Mouse (Mus musculus): ENCODE measurements around the gene Ankrd2. TPM values are rescaled to one million over a fixed set of nuclear protein-coding genes. Genes with fewer than 3 reads are reported as not detected.

Ankrd2 gene
- 0.34 and 0.38 TPM in 2 replicates for polyA plus RNA-seq (2012; rRNA removed)

- DNase-seq (ENCODE audit: low read depth): peak; percentile 93
- TF ChIP-seq POLR2A (IDR thresholded peaks at IDR 0.05; ENCODE audit: borderline replicate concordance, extremely low read depth, insufficient read depth, insufficient read length, poor library complexity, severe bottlenecking): no peak
- peak; percentile 81 for TF ChIP-seq CTCF (IDR thresholded peaks at IDR 0.05; ENCODE audit: borderline replicate concordance, extremely low read depth, insufficient read depth, insufficient read length)
Measured at GRCm38 (mm10) chr19:42035456-42036248, at the start of gene Ankrd2. Ankrd2 (plus strand) TSS chr19:42036000.

DNA sequence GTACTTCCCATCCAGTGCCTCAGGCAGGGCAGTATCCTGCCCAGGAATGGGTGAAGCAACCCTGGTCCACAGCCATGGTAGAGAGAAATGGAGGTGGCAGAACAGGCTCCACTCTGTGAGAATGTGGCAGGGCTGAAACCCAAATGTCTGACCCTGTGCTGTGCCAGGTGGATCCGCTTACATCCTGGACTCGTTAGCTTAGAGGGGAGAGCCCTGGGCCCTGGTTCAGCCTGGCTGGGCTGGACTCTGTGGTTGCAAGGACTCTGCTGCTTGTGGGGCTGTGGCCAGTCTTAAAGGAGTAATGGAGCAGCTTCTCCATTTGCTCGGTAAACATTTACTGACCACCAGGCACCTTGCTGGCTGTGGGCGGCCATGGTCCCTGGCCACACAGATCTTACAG lies 48.6 kb upstream of the Ankrd2 start:
- TF ChIP-seq POLR2A (IDR thresholded peaks at IDR 0.05; ENCODE audit: borderline replicate concordance, extremely low read depth, insufficient read depth, insufficient read length, poor library complexity, severe bottlenecking) (no peak), CTCF (IDR thresholded peaks at IDR 0.05; ENCODE audit: borderline replicate concordance, extremely low read depth, insufficient read depth, insufficient read length) (no peak)
- DNase-seq (ENCODE audit: low read depth): no peak

GRCm38 (mm10) chr19:41989810-41990209 lies 46.0 kb upstream of the Ankrd2 start:
- TF ChIP-seq CTCF (IDR thresholded peaks at IDR 0.05; ENCODE audit: borderline replicate concordance, extremely low read depth, insufficient read depth, insufficient read length): no peak
- TF ChIP-seq POLR2A (IDR thresholded peaks at IDR 0.05; ENCODE audit: borderline replicate concordance, extremely low read depth, insufficient read depth, insufficient read length, poor library complexity, severe bottlenecking): no peak
- DNase-seq (ENCODE audit: low read depth): no peak

DNA sequence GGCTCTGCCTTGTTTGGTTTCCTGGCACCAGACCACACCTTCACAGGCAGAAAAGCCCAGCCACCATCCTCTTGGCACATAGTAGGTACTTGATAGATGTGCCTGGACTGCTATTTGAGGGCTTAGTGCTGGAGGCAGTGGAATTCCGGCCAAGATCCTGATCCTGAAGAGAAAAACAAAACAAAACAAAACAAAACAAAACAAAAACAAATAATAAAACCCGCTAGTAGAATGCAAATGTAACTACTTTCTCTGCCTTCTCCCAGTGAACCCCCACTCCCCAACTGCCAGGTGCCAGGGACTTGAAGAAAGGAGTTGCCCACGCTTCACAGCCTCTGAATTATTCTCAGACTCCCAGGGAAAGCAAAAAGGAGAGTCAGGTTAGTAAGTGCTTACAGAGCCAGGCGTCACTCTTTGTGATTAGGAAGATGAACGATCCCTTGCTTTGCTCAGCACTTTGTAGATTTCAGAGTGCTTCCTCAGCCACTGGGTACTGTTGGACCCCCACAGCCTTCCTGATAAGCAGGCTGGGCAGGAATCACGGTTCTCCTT lies 43.8 kb upstream of the Ankrd2 start:
- DNase-seq (ENCODE audit: low read depth): peak; percentile 54

GRCm38 (mm10) chr19:41992971-41993370 lies 42.8 kb upstream of the Ankrd2 start:
- TF ChIP-seq POLR2A (IDR thresholded peaks at IDR 0.05; ENCODE audit: borderline replicate concordance, extremely low read depth, insufficient read depth, insufficient read length, poor library complexity, severe bottlenecking) (no peak), CTCF (IDR thresholded peaks at IDR 0.05; ENCODE audit: borderline replicate concordance, extremely low read depth, insufficient read depth, insufficient read length) (no peak)
- DNase-seq (ENCODE audit: low read depth): no peak

More for the DNA sequence above, 43.8 kb upstream of the Ankrd2 start:
- TF ChIP-seq POLR2A (IDR thresholded peaks at IDR 0.05; ENCODE audit: borderline replicate concordance, extremely low read depth, insufficient read depth, insufficient read length, poor library complexity, severe bottlenecking): no peak
- no peak for TF ChIP-seq CTCF (IDR thresholded peaks at IDR 0.05; ENCODE audit: borderline replicate concordance, extremely low read depth, insufficient read depth, insufficient read length)

DNA sequence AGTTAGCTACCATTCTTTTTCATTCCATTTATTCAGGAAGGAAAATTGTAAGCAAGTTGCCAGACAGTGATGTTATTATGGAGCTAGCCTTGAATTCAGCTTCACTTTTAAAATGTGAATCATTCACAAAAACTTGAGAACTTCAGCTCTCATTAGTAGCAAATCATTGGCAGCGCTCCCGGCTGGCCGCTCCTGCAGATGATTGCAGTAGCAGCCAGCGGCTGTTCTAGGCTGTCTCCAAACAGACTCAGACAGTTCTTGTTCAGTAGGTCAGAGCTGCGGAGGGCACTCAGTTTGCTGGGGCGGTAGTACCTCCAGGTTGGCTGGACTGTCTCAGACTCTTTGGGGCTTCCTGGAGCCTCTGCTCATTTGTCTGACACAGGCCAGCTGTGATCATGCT lies 42.3 kb upstream of the Ankrd2 start:
- DNase-seq (ENCODE audit: low read depth): peak; percentile 71
- TF ChIP-seq POLR2A (IDR thresholded peaks at IDR 0.05; ENCODE audit: borderline replicate concordance, extremely low read depth, insufficient read depth, insufficient read length, poor library complexity, severe bottlenecking) (no peak), CTCF (IDR thresholded peaks at IDR 0.05; ENCODE audit: borderline replicate concordance, extremely low read depth, insufficient read depth, insufficient read length) (no peak)

DNA sequence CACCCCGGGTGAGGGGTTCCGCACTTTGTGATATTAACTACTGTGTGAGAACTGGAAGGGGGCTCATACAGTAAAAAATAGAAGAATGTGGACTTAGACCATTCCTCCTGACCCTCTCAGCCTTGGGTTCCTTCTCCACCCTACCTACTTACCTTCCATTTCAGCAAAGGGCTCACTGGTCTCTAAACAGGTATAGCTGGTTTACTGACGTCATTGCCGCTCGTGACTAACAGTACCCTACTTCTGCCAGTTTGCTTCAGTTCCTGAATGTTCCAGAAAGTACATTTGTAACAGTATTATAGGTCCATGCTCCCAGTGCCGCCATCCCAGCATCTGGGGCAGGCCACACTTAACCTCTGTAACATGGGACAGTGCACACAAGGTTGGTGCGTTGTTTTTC lies 41.8 kb upstream of the Ankrd2 start:
- no peak for DNase-seq (ENCODE audit: low read depth)
- TF ChIP-seq POLR2A (IDR thresholded peaks at IDR 0.05; ENCODE audit: borderline replicate concordance, extremely low read depth, insufficient read depth, insufficient read length, poor library complexity, severe bottlenecking) (no peak), CTCF (IDR thresholded peaks at IDR 0.05; ENCODE audit: borderline replicate concordance, extremely low read depth, insufficient read depth, insufficient read length) (no peak)

DNA sequence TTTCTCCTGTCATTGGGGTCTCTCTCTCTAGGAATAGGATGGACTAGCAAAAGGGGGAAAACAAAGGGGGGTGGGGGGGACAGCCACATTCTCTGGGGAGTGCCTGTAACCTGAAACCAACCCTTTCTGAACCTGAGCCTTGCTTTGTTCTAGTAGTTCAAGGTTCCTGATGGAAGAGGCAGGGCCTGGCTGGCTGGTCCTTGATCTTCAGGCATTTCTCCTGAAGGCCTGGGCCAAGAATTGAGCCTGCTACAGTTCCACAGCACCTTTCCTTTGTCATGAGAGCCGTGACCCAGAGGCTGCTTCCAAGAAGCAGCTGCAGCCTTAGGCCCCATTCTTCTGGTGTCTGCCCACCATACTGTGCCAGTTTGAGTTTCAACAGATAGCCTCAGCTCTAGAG lies 40.3 kb upstream of the Ankrd2 start:
- no peak for DNase-seq (ENCODE audit: low read depth)
- TF ChIP-seq POLR2A (IDR thresholded peaks at IDR 0.05; ENCODE audit: borderline replicate concordance, extremely low read depth, insufficient read depth, insufficient read length, poor library complexity, severe bottlenecking) (no peak), CTCF (IDR thresholded peaks at IDR 0.05; ENCODE audit: borderline replicate concordance, extremely low read depth, insufficient read depth, insufficient read length) (no peak)

- no peak for TF ChIP-seq CTCF (IDR thresholded peaks at IDR 0.05; ENCODE audit: borderline replicate concordance, extremely low read depth, insufficient read depth, insufficient read length)
- TF ChIP-seq POLR2A (IDR thresholded peaks at IDR 0.05; ENCODE audit: borderline replicate concordance, extremely low read depth, insufficient read depth, insufficient read length, poor library complexity, severe bottlenecking): no peak
- DNase-seq (ENCODE audit: low read depth): no peak
Measured at GRCm38 (mm10) chr19:41997090-41997489, 38.7 kb upstream of the Ankrd2 start.

DNA sequence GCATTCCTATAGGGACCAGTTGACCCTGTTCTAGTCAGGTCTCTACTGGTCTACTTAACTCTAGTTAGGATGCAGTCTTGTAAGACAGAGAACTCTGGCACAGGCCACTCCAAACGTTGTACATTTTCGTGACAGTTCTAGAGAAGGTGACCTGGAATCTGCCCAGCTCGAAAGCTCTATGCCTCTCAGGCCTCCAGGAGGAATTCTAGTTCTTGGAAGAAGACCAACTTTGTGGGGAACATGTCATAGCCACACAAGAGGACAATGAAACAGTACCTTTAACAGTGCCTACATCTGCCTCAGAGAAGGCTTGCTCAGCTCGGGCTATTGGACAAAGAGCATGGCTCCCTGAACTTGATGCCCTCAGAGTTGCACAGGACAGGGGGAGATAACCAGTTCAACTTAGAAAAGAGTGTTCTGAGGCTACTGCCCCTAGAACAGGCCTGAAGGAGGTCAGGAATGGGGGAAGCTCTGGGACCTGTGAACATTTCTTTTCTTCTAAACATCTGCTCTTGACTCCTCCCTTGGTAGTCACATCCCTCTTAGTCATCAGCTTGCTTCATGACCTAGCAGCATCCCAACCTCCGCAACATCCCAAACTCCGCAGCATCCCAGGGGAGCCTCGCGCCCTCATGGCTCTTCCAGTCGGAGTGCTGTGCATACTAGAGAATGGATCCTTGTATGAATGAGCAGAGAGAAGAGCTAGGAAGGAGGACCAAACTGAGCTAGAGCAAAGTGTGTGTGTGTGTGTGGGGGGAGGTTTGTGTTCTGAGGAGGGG lies 36.8 kb upstream of the Ankrd2 start:
- TF ChIP-seq POLR2A (IDR thresholded peaks at IDR 0.05; ENCODE audit: borderline replicate concordance, extremely low read depth, insufficient read depth, insufficient read length, poor library complexity, severe bottlenecking) (no peak), CTCF (IDR thresholded peaks at IDR 0.05; ENCODE audit: borderline replicate concordance, extremely low read depth, insufficient read depth, insufficient read length) (no peak)
- no peak for DNase-seq (ENCODE audit: low read depth)

DNA sequence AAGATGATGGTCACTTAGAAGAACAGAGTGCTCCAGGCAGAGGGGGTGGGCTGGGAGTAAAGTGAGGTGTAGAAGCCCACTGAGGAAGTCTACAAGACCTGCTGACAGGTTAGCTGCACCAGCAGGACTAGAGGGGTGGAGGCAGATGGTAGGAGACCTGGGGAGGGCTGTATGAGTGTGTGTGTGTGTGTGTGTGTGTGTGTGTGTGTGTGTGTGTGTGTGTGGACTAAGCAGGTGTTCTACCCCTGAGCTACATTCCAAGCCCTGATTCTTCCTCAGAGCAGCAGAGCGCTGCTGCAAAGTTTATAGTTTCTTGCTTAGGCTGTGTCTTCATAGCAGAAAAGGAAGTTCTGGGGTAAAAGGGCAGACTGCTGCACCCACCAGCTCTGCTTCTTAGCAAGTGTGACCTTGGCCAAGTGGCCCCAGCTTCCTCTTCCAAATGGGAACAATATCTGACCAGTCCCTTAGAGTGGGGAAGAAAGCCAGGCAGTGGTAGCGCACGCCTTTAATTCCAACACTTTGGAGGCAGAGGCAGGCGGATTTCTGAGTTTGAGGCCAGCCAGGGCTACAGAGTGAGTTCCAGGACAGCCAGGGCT lies 36.0 kb upstream of the Ankrd2 start:
- TF ChIP-seq POLR2A (IDR thresholded peaks at IDR 0.05; ENCODE audit: borderline replicate concordance, extremely low read depth, insufficient read depth, insufficient read length, poor library complexity, severe bottlenecking): no peak
- no peak for TF ChIP-seq CTCF (IDR thresholded peaks at IDR 0.05; ENCODE audit: borderline replicate concordance, extremely low read depth, insufficient read depth, insufficient read length)
- no peak for DNase-seq (ENCODE audit: low read depth)

All from brain, embryonic 14.5 days (tissue).